Mouse (Mus musculus): ENCODE measurements around the gene Strn4. TPM values are rescaled to one million over a fixed set of nuclear protein-coding genes. Genes with fewer than 3 reads are reported as not detected.

The Strn4 gene
- total RNA-seq, 2 experiments from 2014 or later: 42.3 to 46.1 TPM

- DNase-seq: no peak
Observed at GRCm38 (mm10) chr7:16876006-16876405, 60.3 kb downstream of the Strn4 start.

- peak; percentile 38 for DNase-seq
Observed at GRCm38 (mm10) chr7:16876608-16877007, 60.9 kb downstream of the Strn4 start.

GRCm38 (mm10) chr7:16877717-16878116, 62.0 kb downstream of the Strn4 start:
- no peak for DNase-seq

- peak; percentile 36 for DNase-seq
Observed at GRCm38 (mm10) chr7:16879796-16880547, 64.3 kb downstream of the Strn4 start.

- DNase-seq: no peak
Observed at GRCm38 (mm10) chr7:16880615-16881014, 64.9 kb downstream of the Strn4 start.

GRCm38 (mm10) chr7:16883162-16883561, 67.5 kb downstream of the Strn4 start:
- no peak for DNase-seq

- no peak for DNase-seq
Observed at GRCm38 (mm10) chr7:16884334-16884733, 68.6 kb downstream of the Strn4 start.

GRCm38 (mm10) chr7:16885271-16885776, 69.6 kb downstream of the Strn4 start:
- no peak for DNase-seq

- DNase-seq: no peak
Observed at GRCm38 (mm10) chr7:16885905-16886304, 70.2 kb downstream of the Strn4 start.

Other genes starting within 250 kb of the Strn4 start
- 10 to 100 TPM; 30.5 to 36.6 TPM for gene Arhgap35, start 200.9 kb upstream of the Strn4 start, total RNA-seq (2021)
- gene Ceacam15, start 140.2 kb upstream of the Strn4 start, total RNA-seq (2021): not detected
- gene Ceacam9, start 94.0 kb upstream of the Strn4 start, total RNA-seq (2021): not detected
- 10 to 100 TPM; 65.4 to 71.9 TPM for gene Ap2s1, start 77.5 kb upstream of the Strn4 start, total RNA-seq (2021)
- gene Slc1a5, start 34.5 kb upstream of the Strn4 start, total RNA-seq (2021): 10 to 100 TPM; 32.5 to 34.9 TPM
- 10 to 100 TPM; 23.2 to 23.3 TPM for gene Fkrp, start 843 bp downstream of the Strn4 start, total RNA-seq (2021)
- 10 to 100 TPM in 1 of 2 experiments, 1 to 10 TPM in 1; 9.8 to 14.0 TPM for gene Prkd2, start 27.0 kb downstream of the Strn4 start, total RNA-seq (2021)
- gene Dact3, start 59.4 kb downstream of the Strn4 start, total RNA-seq (2021): 10 to 100 TPM in 1 of 2 experiments, 1 to 10 TPM in 1; 9.5 to 10.9 TPM
- gene Gng8, start 75.9 kb downstream of the Strn4 start, total RNA-seq (2021): 1 to 10 TPM; 1.3 to 2.7 TPM
- gene Ptgir, start 90.6 kb downstream of the Strn4 start, total RNA-seq (2021): 1 to 10 TPM; 1.8 to 2.9 TPM
- 100 to 1,000 TPM; 255 to 271 TPM for gene Calm3, start 108.2 kb downstream of the Strn4 start, total RNA-seq (2021)
- gene Pnmal2, start 128.8 kb downstream of the Strn4 start, total RNA-seq (2021): 10 to 100 TPM; 20.6 to 24.5 TPM
- under 1 TPM; 0.16 to 0.21 TPM for gene Pnmal1, start 143.8 kb downstream of the Strn4 start, total RNA-seq (2021)
- under 1 TPM in 1 of 2 experiments, not detected in 1; 0.16 TPM for gene Gm42372, start 167.2 kb downstream of the Strn4 start, total RNA-seq (2021)
- 10 to 100 TPM; 10.7 to 13.3 TPM for gene Ccdc8, start 176.8 kb downstream of the Strn4 start, total RNA-seq (2021)
- 10 to 100 TPM; 54.1 to 69.8 TPM for gene Ppp5c, start 212.0 kb downstream of the Strn4 start, total RNA-seq (2021)
- 1 to 10 TPM; 1.9 to 3.1 TPM for gene Hif3a, start 246.5 kb downstream of the Strn4 start, total RNA-seq (2021)